Mouse (Mus musculus): Measurements from ENCODE around the gene Gm39115.
A peak's percentile ranks its signal among the peaks of the same experiment; 100 is the strongest.

Gene Gm39115

DNA sequence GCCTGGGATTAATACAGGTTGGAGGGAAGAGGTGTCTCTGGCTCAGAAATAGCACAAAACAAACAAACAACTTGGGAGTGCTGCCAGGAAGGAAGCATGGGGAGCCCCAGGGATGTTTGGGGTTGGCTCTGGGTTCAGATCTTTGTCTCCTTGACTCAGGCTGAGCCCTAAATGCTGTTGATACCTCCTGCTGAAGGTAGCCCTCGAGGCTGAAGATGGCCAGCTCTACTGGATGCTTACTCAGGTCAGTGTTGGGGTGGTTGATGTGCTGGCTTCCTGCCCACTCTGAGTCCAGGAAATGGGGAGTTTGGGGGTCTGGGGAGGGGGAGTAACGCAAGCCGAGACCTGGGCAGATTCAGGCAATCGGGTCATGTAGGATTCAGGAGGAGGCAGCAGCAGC lies 39.1 kb downstream of the Gm39115 start:
- no peak for DNase-seq (ENCODE audit: low read depth, low spot score)

DNA sequence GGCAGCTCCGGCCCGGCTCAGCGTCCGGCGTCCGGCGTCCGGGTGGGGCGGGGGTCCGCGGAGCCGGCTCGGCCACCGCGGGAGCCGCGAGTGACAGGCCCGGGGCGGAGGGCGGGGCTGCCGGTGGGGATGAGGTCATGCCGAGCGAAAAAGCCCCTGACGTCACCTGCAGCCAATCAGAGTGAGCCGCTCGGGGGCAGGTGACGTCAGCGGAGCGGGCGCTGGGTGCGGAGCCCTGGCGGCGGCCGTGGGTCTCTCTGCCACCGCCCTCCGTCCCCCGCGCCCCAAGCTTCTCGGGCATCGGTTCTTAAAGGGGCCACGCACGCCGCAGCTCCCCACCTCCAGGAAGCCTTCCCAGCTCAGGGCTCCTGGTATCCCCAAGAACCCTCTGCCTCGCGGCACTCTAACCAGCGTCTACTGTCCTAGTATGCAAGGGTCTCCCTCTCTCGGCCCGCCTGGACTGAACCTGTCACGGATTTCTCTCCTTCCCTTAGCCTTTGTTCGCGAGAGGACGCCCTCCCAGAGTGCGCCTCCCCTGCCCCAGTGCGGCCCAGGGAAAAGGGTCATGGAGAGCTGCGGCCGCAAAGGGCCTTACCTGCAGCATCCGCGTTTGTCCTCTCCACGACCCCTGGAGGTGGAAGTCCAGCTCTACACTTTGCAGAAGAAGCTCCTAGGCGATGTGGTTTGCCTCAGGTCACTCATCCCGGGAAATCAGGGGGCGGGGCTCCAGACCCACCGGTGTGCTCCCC lies 40.5 kb downstream of the Gm39115 start, which contains the start of gene Dusp8:
Dusp8 (minus strand) TSS at position 661 of the 749 bp plus-strand sequence.
- peak; percentile 86 for DNase-seq (ENCODE audit: low read depth, low spot score)

DNA sequence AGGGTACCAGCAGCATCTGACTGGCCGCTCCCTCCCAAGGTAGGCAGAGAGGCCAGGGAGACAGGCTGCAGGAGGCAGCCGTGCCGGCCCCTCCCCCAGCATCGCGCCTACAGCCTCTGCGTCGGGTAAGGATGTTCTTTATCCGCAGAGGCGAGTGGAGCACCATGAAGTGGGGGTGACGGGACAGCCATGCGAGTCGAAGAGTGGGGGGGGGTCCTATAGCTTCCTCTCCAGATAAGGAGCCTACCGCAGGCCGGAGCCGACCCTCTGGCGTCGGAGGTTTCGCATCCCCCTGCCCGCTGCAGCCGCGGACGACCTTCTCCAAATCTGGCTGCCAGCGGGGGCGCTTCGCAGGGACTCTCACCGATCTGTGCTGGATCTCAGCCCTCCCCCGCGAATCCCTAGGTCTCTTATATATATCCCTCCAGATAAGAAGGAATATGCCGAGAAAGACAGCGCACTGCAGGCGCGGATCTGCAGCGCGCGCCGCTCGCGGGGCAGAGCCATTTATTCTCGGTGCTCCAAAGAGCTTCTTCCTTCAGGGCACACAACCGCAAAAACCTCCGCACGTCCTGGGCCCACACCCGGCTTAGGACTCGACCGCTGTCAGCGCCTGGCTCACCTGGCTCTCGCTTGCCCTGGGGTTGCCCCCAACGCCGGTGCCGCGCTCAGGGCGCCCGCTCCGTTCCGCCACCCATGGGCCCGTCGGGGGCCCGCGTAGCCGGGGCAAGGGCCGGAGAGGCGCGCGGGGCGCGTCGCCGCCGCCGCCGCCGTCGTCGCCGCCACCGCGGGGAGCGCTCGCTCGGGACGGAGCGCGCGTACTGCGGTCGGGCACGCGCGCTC lies 41.3 kb downstream of the Gm39115 start:
- no peak for DNase-seq (ENCODE audit: low read depth, low spot score)

DNA sequence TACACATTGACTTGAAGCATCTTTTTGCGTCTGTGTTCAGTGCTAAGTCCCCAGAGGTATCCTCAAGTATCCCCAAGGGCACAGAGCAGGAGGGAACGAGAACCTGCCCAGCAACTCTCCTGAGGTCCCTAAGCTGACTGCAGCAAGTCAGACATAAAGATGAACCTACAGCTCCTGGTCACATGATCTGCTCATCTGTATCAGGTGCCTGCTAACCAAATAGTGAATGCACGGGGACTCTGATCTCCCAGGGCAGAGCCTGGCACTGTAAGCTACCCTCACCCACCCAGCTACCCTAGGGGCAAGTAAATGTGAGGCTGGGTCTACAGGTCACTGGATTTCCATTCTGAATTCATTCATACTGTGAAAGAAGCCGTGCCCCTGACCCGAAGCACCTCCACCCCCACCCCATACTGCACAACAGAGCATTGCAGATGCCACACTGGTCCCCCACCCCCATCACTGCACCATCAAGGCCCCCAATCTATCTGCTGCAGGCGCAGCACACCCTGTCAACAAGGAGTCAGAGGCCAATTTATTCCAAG lies 42.1 kb downstream of the Gm39115 start:
- no peak for DNase-seq (ENCODE audit: low read depth, low spot score)

DNA sequence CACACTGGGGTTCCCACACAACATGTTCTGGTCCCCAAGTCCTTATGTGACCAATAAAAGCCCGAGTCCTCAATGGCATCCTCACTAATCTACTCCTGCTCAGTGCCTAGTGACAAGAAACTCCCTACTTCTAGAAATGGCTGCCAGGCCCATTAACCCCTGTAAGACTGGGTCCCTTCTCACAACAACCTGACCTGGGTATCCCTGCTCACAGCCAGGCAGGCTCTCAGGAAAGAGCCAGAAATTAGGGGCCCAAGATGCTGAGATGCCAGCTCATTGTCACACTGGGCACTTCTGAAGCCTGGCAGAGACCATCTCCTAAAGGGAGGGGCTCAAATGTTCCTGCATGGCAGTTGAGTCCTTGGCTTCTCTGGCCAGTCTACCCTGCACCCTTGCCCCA lies 42.8 kb downstream of the Gm39115 start:
- DNase-seq (ENCODE audit: low read depth, low spot score): no peak

DNA sequence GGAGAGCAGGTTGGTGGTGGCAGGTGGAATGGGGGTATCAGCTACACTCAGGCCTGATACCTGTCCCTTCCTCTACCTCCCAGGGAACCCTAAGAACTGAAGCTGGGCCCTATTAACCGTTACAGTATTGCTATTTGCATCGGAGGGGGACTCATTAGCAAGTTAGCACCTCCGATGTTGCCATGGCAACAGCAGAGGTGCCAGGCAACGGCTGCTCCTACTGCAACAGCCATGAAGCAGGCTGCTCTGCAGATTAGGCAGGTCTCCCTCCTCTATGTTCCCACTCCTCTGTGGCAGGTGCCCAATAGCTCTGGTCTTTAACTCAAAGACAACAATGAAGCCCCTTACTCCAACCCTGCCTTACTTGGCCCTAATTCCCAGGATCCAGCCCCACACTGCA lies 44.0 kb downstream of the Gm39115 start:
- no peak for DNase-seq (ENCODE audit: low read depth, low spot score)

DNA sequence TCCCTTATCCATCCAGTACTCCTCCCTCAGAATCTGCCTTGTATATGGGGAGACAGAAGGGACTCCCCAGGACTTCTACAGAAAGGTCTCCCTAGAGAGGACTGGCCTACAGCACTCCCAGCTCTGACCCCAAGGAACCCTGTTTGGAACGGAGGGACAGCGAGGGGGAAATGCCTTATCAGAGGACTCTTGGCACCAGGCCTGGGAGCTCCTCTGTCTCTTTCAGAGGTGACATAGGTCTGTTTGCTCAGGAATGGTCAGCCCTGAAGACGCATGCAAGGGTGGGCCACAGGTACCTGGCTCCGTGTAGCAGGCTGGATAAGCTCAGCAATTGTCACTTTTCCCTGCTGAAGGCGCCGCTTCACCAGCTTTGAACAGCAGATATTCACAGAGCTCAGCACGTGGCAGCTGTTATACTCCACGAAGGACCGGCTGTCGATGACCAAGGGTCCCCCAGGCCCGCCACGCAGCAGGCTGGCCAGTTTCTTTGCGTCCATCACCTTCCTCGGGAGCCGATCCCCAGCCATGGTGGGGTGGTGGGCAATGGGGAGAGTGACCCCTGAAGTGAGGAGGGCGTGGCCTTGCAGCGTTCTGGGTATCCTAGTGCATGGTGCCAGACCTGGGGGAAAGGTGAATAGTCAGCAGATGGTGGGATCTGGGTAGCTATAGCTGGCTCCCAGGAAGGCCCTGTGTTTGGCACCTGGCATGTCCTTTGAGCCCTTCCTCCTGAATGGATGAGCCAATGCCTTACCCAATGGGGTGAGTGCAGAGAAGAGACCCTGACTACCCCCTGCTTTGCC lies 46.0 kb downstream of the Gm39115 start:
- no peak for DNase-seq (ENCODE audit: low read depth, low spot score)

DNA sequence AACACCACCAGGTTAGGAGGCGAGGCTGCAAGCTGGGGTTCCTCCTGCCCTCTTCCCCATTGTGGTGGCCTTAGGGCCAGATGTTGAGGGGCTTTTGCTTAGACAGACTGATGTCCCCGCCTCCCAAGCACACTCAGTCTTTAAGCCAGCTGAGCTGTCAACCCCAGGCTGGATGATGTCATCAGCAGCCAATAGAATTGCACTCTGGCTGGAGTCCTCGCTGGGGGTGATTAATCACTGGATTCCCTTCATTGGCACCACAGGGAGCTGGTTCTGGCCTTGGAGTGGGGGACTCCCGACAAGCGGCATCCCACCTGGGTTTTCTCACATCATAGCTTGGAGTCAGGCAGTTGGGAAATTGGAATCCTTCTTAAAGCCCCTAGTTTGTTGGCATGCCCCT lies 46.9 kb downstream of the Gm39115 start:
- no peak for DNase-seq (ENCODE audit: low read depth, low spot score)

DNA sequence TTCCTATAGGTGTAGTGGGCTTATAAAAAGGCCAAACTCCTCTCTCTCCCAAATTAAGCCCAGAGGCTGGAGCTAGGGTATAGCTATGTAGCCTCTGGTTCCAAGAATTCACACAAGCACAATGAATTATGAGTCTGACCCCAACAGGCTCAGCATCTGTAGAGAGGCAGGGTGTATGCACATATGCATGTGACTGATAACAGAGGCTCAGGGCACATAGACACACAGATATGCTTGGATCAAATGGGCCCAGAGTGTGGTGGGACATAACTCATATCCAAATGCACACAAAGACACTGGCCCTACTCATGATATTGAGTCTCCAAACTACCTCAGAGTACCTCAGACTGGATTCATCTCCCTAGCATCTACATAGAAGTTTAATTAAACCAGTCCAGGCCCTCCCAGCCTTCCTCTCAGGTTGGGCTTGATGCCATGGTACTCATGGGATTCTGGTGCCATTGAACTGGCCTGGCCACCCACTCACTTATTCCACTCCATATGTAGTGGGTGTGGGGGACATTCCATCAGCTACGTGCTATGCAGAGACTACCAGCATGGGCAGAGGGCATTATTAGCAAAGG lies 48.7 kb downstream of the Gm39115 start:
- no peak for DNase-seq (ENCODE audit: low read depth, low spot score)

DNA sequence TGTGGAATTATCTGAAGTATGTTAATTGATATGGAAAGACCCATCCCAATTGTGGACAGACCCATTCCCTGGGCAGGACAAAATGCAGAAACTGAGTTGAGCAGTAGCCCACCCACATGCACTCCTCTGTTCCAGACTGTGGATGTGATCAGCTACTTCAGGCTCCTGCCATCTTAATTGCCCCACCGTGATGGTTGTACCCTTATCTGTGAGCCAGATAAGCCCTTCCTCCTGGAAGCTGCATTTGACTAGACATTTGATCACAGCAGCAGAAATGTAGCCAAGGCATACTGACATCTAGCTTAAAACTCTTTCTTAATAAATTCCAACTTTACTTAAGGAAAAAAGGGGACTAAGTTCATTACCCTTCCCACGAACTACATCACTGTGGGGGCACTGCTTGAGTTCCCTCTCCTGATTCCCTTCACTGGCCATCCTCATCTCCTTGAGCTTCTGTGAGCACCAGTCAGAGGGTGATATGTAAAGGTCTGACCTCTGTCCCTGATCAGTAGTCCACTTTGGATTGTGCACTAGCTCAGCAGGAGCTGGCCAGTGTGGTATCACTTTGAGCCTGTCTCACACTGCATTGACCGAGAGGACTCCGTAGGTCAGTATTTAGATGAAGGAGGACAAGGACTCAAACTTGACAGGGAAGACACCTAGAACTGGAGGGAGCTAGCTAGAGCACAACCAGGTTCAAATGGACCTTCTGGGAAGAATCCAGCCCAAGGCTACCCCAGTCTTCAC lies 49.5 kb downstream of the Gm39115 start:
- no peak for DNase-seq (ENCODE audit: low read depth, low spot score)
